Mouse (Mus musculus) liver, embryonic 11.5 days (tissue): ENCODE measurements around the gene Sap30bp. TPM values are rescaled to one million over a fixed set of nuclear protein-coding genes. Genes with fewer than 3 reads are reported as not detected.

Experiments
- ATAC-seq: fragments of 200-750 bp; cut with Nextera tagmentation; replicated peaks from 2 replicates; pipeline ENCODE4 v1.8.0; 2017; ENCODE audit warnings: moderate number of reproducible peaks, mild to moderate bottlenecking, moderate TSS enrichment, moderate library complexity; ENCODE audit not compliant: low FRiP score
- DNase-seq: peaks from one replicate; pipeline ENCODE4 v3.0.0-alpha.2; 2017; ENCODE audit warnings: low spot score
- H3K27ac ChIP-seq: fragments of 300-500 bp; sonication (generic); 2 replicates; pipeline ENCODE4 v1.5.1; 2014; ENCODE audit warnings: mild to moderate bottlenecking, low read depth, low read length, control low read depth
- H3K27me3 ChIP-seq: fragments of 300-500 bp; sonication (generic); replicated peaks from 2 replicates; pipeline ENCODE4 v1.6.1; 2014; ENCODE audit warnings: low read length, mixed read lengths; ENCODE audit not compliant: control insufficient read depth, insufficient read depth
- H3K36me3 ChIP-seq: fragments of 300-500 bp; sonication (generic); 2 replicates; pipeline ENCODE4 v1.6.1; 2014; ENCODE audit warnings: mild to moderate bottlenecking, low read length, moderate library complexity, mixed read lengths; ENCODE audit not compliant: control insufficient read depth, insufficient read depth
- H3K4me1 ChIP-seq: fragments of 300-500 bp; sonication (generic); replicated peaks from 2 replicates; pipeline ENCODE4 v1.6.1; 2014; ENCODE audit warnings: low read length, mixed read lengths; ENCODE audit not compliant: control insufficient read depth, insufficient read depth
- H3K4me2 ChIP-seq: fragments of 300-500 bp; sonication (generic); 2 replicates; pipeline ENCODE4 v1.6.1; 2014; ENCODE audit warnings: mild to moderate bottlenecking, control low read depth, moderate library complexity
- H3K4me3 ChIP-seq: fragments of 300-500 bp; sonication (generic); 2 replicates; pipeline ENCODE4 v1.5.1; 2014; ENCODE audit warnings: low read depth, low read length, control low read depth
- H3K9ac ChIP-seq: fragments of 300-500 bp; sonication (generic); 2 replicates; pipeline ENCODE4 v1.6.1; 2014; ENCODE audit warnings: low read depth, low read length, control low read depth
- H3K9me3 ChIP-seq: fragments of 300-500 bp; sonication (generic); 2 replicates; pipeline ENCODE4 v1.6.1; 2016; ENCODE audit warnings: low read length, inconsistent platforms, mixed read lengths; ENCODE audit not compliant: control insufficient read depth
- WGBS: fragments of 180-500 bp; shearing (Covaris S2); extraction: QIAGEN DNeasy Blood & Tissue Kit; methylation state at CpG from one replicate; pipeline ENCODE4 v1.1.7; 2014; 5-methylcytosine and 5-hydroxymethylcytosine counted together
- polyA plus RNA-seq: library from polyadenylated mRNA; unstranded; fragments of >200 nt; fragmentation: Nextera tagmentation; extraction: Ambion mirVana; gene quantifications from 2 replicates; pipeline ENCODE4 v1.2.1, GENCODE M21; 2014

Gene Sap30bp
- polyA plus RNA-seq, 1 experiment from 2014 or later, result 39.9 TPM

GRCm38 (mm10) chr11:116004840-116005700 lies 72.0 kb downstream of the Sap30bp start:
- Histone ChIP-seq H3K27me3 (peaks cover 2% of the 10 kb centered on the region; the same call in 1 of the 2 replicates), H3K4me1 (peaks cover 23% of the 10 kb centered on the region), H3K4me3 (peak overlapping the region; percentile 41), H3K9ac (peak overlapping the region; percentile 73), H3K4me2 (peak overlapping the region; percentile 79), H3K27ac (peak overlapping the region; percentile 87), H3K36me3 (peaks cover 16% of the 10 kb centered on the region; the same call in 1 of the 2 replicates), H3K9me3 (no peaks in the 10 kb centered on the region)
- ATAC-seq, result peak; percentile 81
- 6% methylated on average over 54 of the region's 54 CpGs for WGBS
- DNase-seq, result peak; percentile 95

DNA sequence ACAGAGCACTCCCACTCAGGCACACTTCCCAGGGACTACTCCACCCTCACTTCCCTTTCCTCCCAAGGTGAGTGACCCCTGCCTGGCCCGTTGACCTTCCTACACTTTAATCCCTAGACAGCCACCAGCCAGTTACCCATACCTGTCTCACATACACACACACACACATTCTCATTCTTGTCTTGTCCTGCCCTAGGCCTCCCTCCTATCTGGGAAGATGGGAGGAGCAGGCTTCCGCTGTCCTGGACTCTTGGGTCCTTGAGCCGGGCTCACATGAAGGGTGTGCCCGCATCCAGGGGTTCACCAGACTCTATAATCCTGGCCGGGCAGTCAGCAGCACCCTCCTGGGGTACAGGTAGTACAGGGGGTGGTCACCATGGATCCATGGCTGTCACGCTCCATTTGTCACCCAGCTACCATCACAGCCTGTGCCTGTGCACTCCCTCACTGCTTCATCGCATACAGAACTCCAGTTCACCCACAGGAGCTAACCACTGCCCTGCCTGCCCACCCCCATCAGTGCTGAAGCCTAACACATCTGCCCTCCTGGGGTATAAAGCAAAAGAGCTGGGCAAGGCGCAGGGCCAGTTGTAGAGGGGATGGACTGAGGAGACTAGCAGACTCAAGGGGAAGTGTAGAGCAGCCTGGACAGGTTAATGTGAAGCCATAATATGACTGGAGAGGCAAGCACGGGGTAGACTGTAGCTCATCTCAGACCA lies 72.8 kb downstream of the Sap30bp start:
- WGBS, result 63% methylated on average over 9 of the region's 9 CpGs
- peak overlapping the region; percentile 79 for H3K4me2 ChIP-seq
- peak overlapping the region; percentile 41 for H3K4me3 ChIP-seq
- H3K9ac ChIP-seq, result peak overlapping the region; percentile 73
- no peaks in the 10 kb centered on the region for H3K27me3 ChIP-seq
- peak overlapping the region; percentile 87 for H3K27ac ChIP-seq
- ATAC-seq (no peak), DNase-seq (no peak)
- H3K36me3 ChIP-seq, result peaks cover 21% of the 10 kb centered on the region; the same call in 1 of the 2 replicates
- H3K4me1 ChIP-seq, result peaks cover 26% of the 10 kb centered on the region
- no peaks in the 10 kb centered on the region for H3K9me3 ChIP-seq

- DNase-seq (no peak), ATAC-seq (no peak)
- 89% methylated on average over 28 of the region's 28 CpGs for WGBS
- Histone ChIP-seq H3K27me3 (no peaks in the 10 kb centered on the region), H3K9ac (no peak overlapping the region), H3K36me3 (peaks cover 23% of the 10 kb centered on the region; the same call in 1 of the 2 replicates), H3K4me2 (no peak overlapping the region), H3K9me3 (no peaks in the 10 kb centered on the region), H3K27ac (0 out of 2 replicates have a peak overlapping the region, but pooled peaks have one; percentile 13), H3K4me1 (peaks cover 36% of the 10 kb centered on the region), H3K4me3 (no peak overlapping the region)
These were observed 74.2 kb downstream of the Sap30bp start for GRCm38 (mm10) chr11:116007095-116007850.

GRCm38 (mm10) chr11:116008411-116008810 lies 75.3 kb downstream of the Sap30bp start:
- no peaks in the 10 kb centered on the region for H3K27me3 ChIP-seq
- no peak overlapping the region for H3K4me3 ChIP-seq
- H3K9ac ChIP-seq, result no peak overlapping the region
- peaks cover 23% of the 10 kb centered on the region; the same call in 1 of the 2 replicates for H3K36me3 ChIP-seq
- H3K4me1 ChIP-seq, result peaks cover 42% of the 10 kb centered on the region
- ATAC-seq (no peak), DNase-seq (no peak)
- H3K27ac ChIP-seq, result no peak overlapping the region
- H3K4me2 ChIP-seq, result no peak overlapping the region
- H3K9me3 ChIP-seq, result no peaks in the 10 kb centered on the region
- WGBS, result 91% methylated on average over 11 of the region's 11 CpGs

DNA sequence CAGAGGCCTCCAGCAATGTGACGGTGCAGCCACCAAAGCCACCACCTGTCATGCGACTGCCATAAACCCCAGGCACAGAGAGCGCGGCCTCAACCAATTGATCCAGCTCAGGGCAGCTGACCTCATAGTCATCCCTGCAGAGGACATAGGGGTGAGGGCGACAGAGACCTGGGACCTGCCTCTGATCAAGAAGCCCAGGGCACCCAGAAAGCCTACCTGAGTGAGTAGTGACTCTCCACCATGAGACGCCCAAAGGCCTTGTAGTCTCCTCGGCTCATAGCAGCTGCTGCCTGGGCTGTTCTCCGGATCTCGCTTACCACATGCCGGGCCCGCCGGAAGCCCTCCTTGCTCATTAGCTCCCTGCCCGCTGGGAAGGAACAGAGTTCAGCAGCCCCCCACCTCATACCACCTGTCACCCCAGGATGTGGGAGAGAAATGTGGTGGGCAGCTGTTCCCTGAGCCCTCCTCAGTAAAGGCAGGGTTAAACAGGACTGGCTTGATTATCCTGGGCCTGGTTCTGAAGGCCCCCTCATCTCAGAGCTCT lies 75.8 kb downstream of the Sap30bp start:
- peaks cover 37% of the 10 kb centered on the region for H3K4me1 ChIP-seq
- no peaks in the 10 kb centered on the region for H3K9me3 ChIP-seq
- no peaks in the 10 kb centered on the region for H3K27me3 ChIP-seq
- peaks cover 23% of the 10 kb centered on the region; the same call in 1 of the 2 replicates for H3K36me3 ChIP-seq
- H3K9ac ChIP-seq, result no peak overlapping the region
- WGBS, result 87% methylated on average over 13 of the region's 13 CpGs
- H3K4me3 ChIP-seq, result no peak overlapping the region
- no peak overlapping the region for H3K27ac ChIP-seq
- H3K4me2 ChIP-seq, result no peak overlapping the region
- ATAC-seq, result no peak
- no peak for DNase-seq

- ATAC-seq (no peak), DNase-seq (no peak)
- Histone ChIP-seq H3K27ac (no peak overlapping the region), H3K27me3 (no peaks in the 10 kb centered on the region), H3K4me1 (peaks cover 33% of the 10 kb centered on the region), H3K4me2 (no peak overlapping the region), H3K36me3 (peaks cover 23% of the 10 kb centered on the region; the same call in 1 of the 2 replicates), H3K9ac (no peak overlapping the region), H3K4me3 (no peak overlapping the region), H3K9me3 (no peaks in the 10 kb centered on the region)
- WGBS, result 91% methylated on average over 11 of the region's 11 CpGs
These were observed 76.6 kb downstream of the Sap30bp start for GRCm38 (mm10) chr11:116009661-116010060.

DNA sequence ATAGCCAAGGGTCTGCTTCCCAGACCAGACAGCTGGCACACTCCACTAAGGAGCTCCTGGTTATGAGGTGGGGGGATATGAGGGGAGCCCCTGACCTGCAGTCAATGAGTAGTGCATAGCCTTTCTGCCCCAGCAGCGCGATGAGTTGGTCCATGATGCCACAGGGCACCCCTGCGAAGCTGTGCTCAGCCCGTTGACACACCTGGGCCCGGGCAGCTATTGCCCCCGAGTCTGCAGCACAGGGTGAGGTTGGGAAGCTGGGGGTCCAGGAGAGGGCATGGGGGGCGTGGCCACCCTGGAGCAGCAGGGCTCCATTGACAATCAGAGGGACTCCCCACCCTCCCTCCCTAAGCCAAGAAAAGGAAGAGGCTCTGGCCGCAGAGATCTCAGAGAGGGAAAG lies 77.1 kb downstream of the Sap30bp start:
- Histone ChIP-seq H3K36me3 (peaks cover 23% of the 10 kb centered on the region; the same call in 1 of the 2 replicates), H3K9me3 (no peaks in the 10 kb centered on the region), H3K4me2 (no peak overlapping the region), H3K4me1 (peaks cover 35% of the 10 kb centered on the region), H3K27me3 (no peaks in the 10 kb centered on the region), H3K9ac (no peak overlapping the region), H3K4me3 (no peak overlapping the region), H3K27ac (no peak overlapping the region)
- DNase-seq, result no peak
- no peak for ATAC-seq
- WGBS, result 87% methylated on average over 8 of the region's 8 CpGs

- H3K27ac ChIP-seq, result peak overlapping the region; percentile 97; the same call in 1 of the 2 replicates
- H3K36me3 ChIP-seq, result peaks cover 23% of the 10 kb centered on the region; the same call in 1 of the 2 replicates
- H3K4me1 ChIP-seq, result peaks cover 28% of the 10 kb centered on the region
- H3K4me3 ChIP-seq, result no peak overlapping the region
- DNase-seq (no peak), ATAC-seq (no peak)
- H3K27me3 ChIP-seq, result no peaks in the 10 kb centered on the region
- WGBS, result 78% methylated on average over 5 of the region's 5 CpGs
- peak overlapping the region; percentile 92 for H3K4me2 ChIP-seq
- H3K9ac ChIP-seq, result peak overlapping the region; percentile 98
- H3K9me3 ChIP-seq, result no peaks in the 10 kb centered on the region
These were observed 77.9 kb downstream of the Sap30bp start for GRCm38 (mm10) chr11:116010948-116011347.
